ENCODE assay signal across 8 mouse cellular contexts in genomic region chrX:36863766-36864608, GRCm38 (mm10). TPM values are rescaled to one million over a fixed set of nuclear protein-coding genes. Genes with fewer than 3 reads are reported as not detected.
DNase-seq lines count a peak whose midpoint lies in the region; ATAC-seq lines count a peak whose summit lies in the region.

No protein-coding gene starts in this region.

- no peaks in the 10 kb centered on the region for H3K9me3 ChIP-seq in embryonic facial prominence, embryonic 14.5 days (ENCODE audit: control insufficient read depth, low read length)
- no peaks in the 10 kb centered on the region for H3K9me3 ChIP-seq in kidney, embryonic 14.5 days (ENCODE audit: control insufficient read depth, low read length)
- H3K9me3 ChIP-seq in limb, embryonic 15.5 days: no peaks in the 10 kb centered on the region

- H3K4me3 ChIP-seq in embryonic facial prominence, embryonic 14.5 days (ENCODE audit: low read depth, low read length): peak overlapping the region; percentile 40
- H3K4me3 ChIP-seq in kidney, embryonic 14.5 days (ENCODE audit: low read length): peak overlapping the region; percentile 44
- peak overlapping the region; percentile 44 for H3K4me3 ChIP-seq in limb, embryonic 15.5 days

- DNase-seq in 3T3-L1 (ENCODE audit: low read depth, low spot score): peak; percentile 86
- peak; percentile 26 to 62 for DNase-seq in adrenal gland, postnatal 4 days (ENCODE audit: low spot score in 2 of 2)
- peak; percentile 91 for DNase-seq in embryonic facial prominence, embryonic 14.5 days (ENCODE audit: low spot score)
- peak; percentile 76 to 85 for DNase-seq in heart, adult 9 months (ENCODE audit: low spot score in 2 of 2)
- peak; percentile 55 to 66 for DNase-seq in monocyte, adult 2 months (ENCODE audit: low read depth in 1 of 2, low spot score in 2 of 2)
- DNase-seq in spleen, postnatal 36 days (ENCODE audit: low spot score in 2 of 2): peak; percentile 73 to 80

- no peaks in the 10 kb centered on the region for H3K4me1 ChIP-seq in embryonic facial prominence, embryonic 14.5 days (ENCODE audit: control insufficient read depth, insufficient read depth, low read length)
- no peaks in the 10 kb centered on the region for H3K4me1 ChIP-seq in kidney, embryonic 14.5 days (ENCODE audit: control insufficient read depth, insufficient read depth, low read length)
- 0 out of 2 replicates have a peak, but pooled peaks cover 3% of the 10 kb centered on the region for H3K4me1 ChIP-seq in limb, embryonic 15.5 days

- H3K4me2 ChIP-seq in embryonic facial prominence, embryonic 14.5 days (ENCODE audit: low read depth, low read length): peak overlapping the region; percentile 55
- peak overlapping the region; percentile 29 for H3K4me2 ChIP-seq in kidney, embryonic 14.5 days (replicated peaks; ENCODE audit: low read depth, low read length)
- H3K4me2 ChIP-seq in limb, embryonic 15.5 days: peak overlapping the region; percentile 37

- peak overlapping the region; percentile 69 for H3K9ac ChIP-seq in embryonic facial prominence, embryonic 14.5 days (ENCODE audit: low read depth, low read length)
- H3K9ac ChIP-seq in kidney, embryonic 14.5 days (ENCODE audit: low read depth, low read length): peak overlapping the region; percentile 58
- H3K9ac ChIP-seq in limb, embryonic 15.5 days: peak overlapping the region; percentile 23; the same call in 1 of the 2 replicates

- 24% methylated on average over 33 of the region's 44 CpGs for WGBS in embryonic facial prominence, embryonic 14.5 days
- 23% methylated on average over 43 of the region's 44 CpGs for WGBS in kidney, embryonic 14.5 days
- 20% methylated on average over 43 of the region's 44 CpGs for WGBS in limb, embryonic 15.5 days

- no peaks in the 10 kb centered on the region for H3K27me3 ChIP-seq in embryonic facial prominence, embryonic 14.5 days (replicated peaks; ENCODE audit: control insufficient read depth, insufficient read depth, low read length)
- H3K27me3 ChIP-seq in kidney, embryonic 14.5 days (ENCODE audit: control insufficient read depth, insufficient read depth, low read length): no peaks in the 10 kb centered on the region
- H3K27me3 ChIP-seq in limb, embryonic 15.5 days: no peaks in the 10 kb centered on the region

- peak; percentile 91 for ATAC-seq in embryonic facial prominence, embryonic 14.5 days (ENCODE audit: low read depth)
- peak; percentile 89 for ATAC-seq in kidney, embryonic 14.5 days (ENCODE audit: low FRiP score, low TSS enrichment)
- no peak for ATAC-seq in limb, embryonic 15.5 days (ENCODE audit: insufficient number of reproducible peaks, low FRiP score, low TSS enrichment, low read depth)

- peak overlapping the region; percentile 65; the same call in 1 of the 2 replicates for H3K27ac ChIP-seq in embryonic facial prominence, embryonic 14.5 days (replicated peaks; ENCODE audit: low read depth, low read length)
- no peak overlapping the region for H3K27ac ChIP-seq in kidney, embryonic 14.5 days (ENCODE audit: low read depth, low read length)
- H3K27ac ChIP-seq in limb, embryonic 15.5 days: peak overlapping the region; percentile 67; the same call in 1 of the 2 replicates

- H3K36me3 ChIP-seq in embryonic facial prominence, embryonic 14.5 days (ENCODE audit: control insufficient read depth, insufficient read depth, low read length): no peaks in the 10 kb centered on the region
- no peaks in the 10 kb centered on the region for H3K36me3 ChIP-seq in kidney, embryonic 14.5 days (ENCODE audit: control insufficient read depth, insufficient read depth, low read length)
- H3K36me3 ChIP-seq in limb, embryonic 15.5 days: no peaks in the 10 kb centered on the region

RNA-seq across cellular contexts. Expression of gene Ube2a, which starts 9.7 kb away (rescaled TPM):
- total RNA-seq in adrenal gland, postnatal 4 days (2021): 10 to 100 TPM; 47.9 to 52.3 TPM
- polyA plus RNA-seq in embryonic facial prominence, embryonic 14.5 days (2014; fragmentation: Nextera tagmentation; extraction: Ambion mirVana): 124 and 125 TPM in 2 replicates
- 114 and 127 TPM in 2 replicates for polyA plus RNA-seq in kidney, embryonic 14.5 days (2014; fragmentation: Nextera tagmentation; extraction: Ambion mirVana)
- polyA plus RNA-seq in limb, embryonic 15.5 days (2015; fragmentation: Nextera tagmentation; extraction: Ambion mirVana): 114 and 121 TPM in 2 replicates

RNA-seq across cellular contexts. Expression of gene C330007P06Rik, which starts 9.9 kb away (rescaled TPM):
- 10 to 100 TPM; 39.2 to 41.0 TPM for total RNA-seq in adrenal gland, postnatal 4 days (2021)
- polyA plus RNA-seq in embryonic facial prominence, embryonic 14.5 days (2014; fragmentation: Nextera tagmentation; extraction: Ambion mirVana): 31.9 and 33.9 TPM in 2 replicates
- 24.7 and 38.1 TPM in 2 replicates for polyA plus RNA-seq in kidney, embryonic 14.5 days (2014; fragmentation: Nextera tagmentation; extraction: Ambion mirVana)
- 30.4 and 31.7 TPM in 2 replicates for polyA plus RNA-seq in limb, embryonic 15.5 days (2015; fragmentation: Nextera tagmentation; extraction: Ambion mirVana)

RNA-seq across cellular contexts. Expression of gene Nkrf, which starts 38.7 kb away (rescaled TPM):
- 1 to 10 TPM; 7.8 to 8.4 TPM for total RNA-seq in adrenal gland, postnatal 4 days (2021)
- 2.6 and 2.7 TPM in 2 replicates for polyA plus RNA-seq in embryonic facial prominence, embryonic 14.5 days (2014; fragmentation: Nextera tagmentation; extraction: Ambion mirVana)
- 2.8 and 3.7 TPM in 2 replicates for polyA plus RNA-seq in kidney, embryonic 14.5 days (2014; fragmentation: Nextera tagmentation; extraction: Ambion mirVana)
- polyA plus RNA-seq in limb, embryonic 15.5 days (2015; fragmentation: Nextera tagmentation; extraction: Ambion mirVana): 1.2 and 1.3 TPM in 2 replicates
